Mouse (Mus musculus) cerebellum, postnatal 10 days (tissue): ENCODE results near the gene Ccdc162.

Experiments
- DNase-seq, 2 experiments: peaks; one replicate each; pipeline ENCODE4 v3.0.0; 2021; ENCODE audit warnings: mixed read lengths in 2 of 2

Gene Ccdc162

GRCm38 (mm10) chr10:41573190-41573589, 143.2 kb downstream of the Ccdc162 start:
- peak; percentile 13 to 28 for DNase-seq

- no peak for DNase-seq
These were observed 144.2 kb downstream of the Ccdc162 start for GRCm38 (mm10) chr10:41572274-41572673.

- DNase-seq, result no peak
These were observed 145.4 kb downstream of the Ccdc162 start for GRCm38 (mm10) chr10:41571065-41571464.

GRCm38 (mm10) chr10:41568306-41568705, 148.1 kb downstream of the Ccdc162 start:
- no peak for DNase-seq

- no peak for DNase-seq
These were observed 151.3 kb downstream of the Ccdc162 start for GRCm38 (mm10) chr10:41565141-41565540.

- DNase-seq, result no peak
These were observed 154.6 kb downstream of the Ccdc162 start for GRCm38 (mm10) chr10:41561701-41562395.

GRCm38 (mm10) chr10:41558401-41558800, 158.0 kb downstream of the Ccdc162 start:
- DNase-seq, result no peak

- no peak for DNase-seq
These were observed 161.4 kb downstream of the Ccdc162 start for GRCm38 (mm10) chr10:41555081-41555480.

GRCm38 (mm10) chr10:41553711-41554110, 162.7 kb downstream of the Ccdc162 start:
- DNase-seq, result no peak

GRCm38 (mm10) chr10:41552847-41553589, 163.4 kb downstream of the Ccdc162 start:
- peak; percentile 32 for DNase-seq

GRCm38 (mm10) chr10:41552319-41552718, 164.1 kb downstream of the Ccdc162 start:
- DNase-seq, result no peak

GRCm38 (mm10) chr10:41550711-41551110, 165.7 kb downstream of the Ccdc162 start:
- no peak for DNase-seq

GRCm38 (mm10) chr10:41546396-41547165, 169.9 kb downstream of the Ccdc162 start:
- DNase-seq, result peak; percentile 58 to 70

GRCm38 (mm10) chr10:41545224-41545755, 171.1 kb downstream of the Ccdc162 start:
- no peak for DNase-seq

- DNase-seq, result peak in 1 of 2 experiments; percentile 16
These were observed 171.8 kb downstream of the Ccdc162 start for GRCm38 (mm10) chr10:41544481-41545190.

- DNase-seq, result no peak
These were observed 172.6 kb downstream of the Ccdc162 start for GRCm38 (mm10) chr10:41543844-41544243.

GRCm38 (mm10) chr10:41543439-41543838, 173.0 kb downstream of the Ccdc162 start:
- no peak for DNase-seq

GRCm38 (mm10) chr10:41542057-41542456, 174.4 kb downstream of the Ccdc162 start:
- no peak for DNase-seq

GRCm38 (mm10) chr10:41538986-41539385, 177.4 kb downstream of the Ccdc162 start:
- no peak for DNase-seq

- DNase-seq, result no peak
These were observed 178.5 kb downstream of the Ccdc162 start for GRCm38 (mm10) chr10:41537983-41538330.

- no peak for DNase-seq
These were observed 179.0 kb downstream of the Ccdc162 start for GRCm38 (mm10) chr10:41537226-41537982.

- DNase-seq, result no peak
These were observed 179.7 kb downstream of the Ccdc162 start for GRCm38 (mm10) chr10:41536714-41537113.
